Mouse (Mus musculus) CD8-positive naive resting alpha-beta T cell, adult 2 months (primary cell): ENCODE results near the gene Prr3.
"Not testable (repeated sequence)": the region's sequence is repeated elsewhere in the genome, so short reads cannot be mapped to it uniquely, and the experiment has no call there.

Experiments used
- DNase-seq, 2 experiments: peaks; one replicate each; pipeline ENCODE4 v3.0.0; 2022; ENCODE audit warnings: low read depth in 2 of 2, low spot score in 2 of 2

Prr3 gene

GRCm38 (mm10) chr17:35939941-35940340 lies 40.1 kb downstream of the Prr3 start:
- no peak for DNase-seq

DNA sequence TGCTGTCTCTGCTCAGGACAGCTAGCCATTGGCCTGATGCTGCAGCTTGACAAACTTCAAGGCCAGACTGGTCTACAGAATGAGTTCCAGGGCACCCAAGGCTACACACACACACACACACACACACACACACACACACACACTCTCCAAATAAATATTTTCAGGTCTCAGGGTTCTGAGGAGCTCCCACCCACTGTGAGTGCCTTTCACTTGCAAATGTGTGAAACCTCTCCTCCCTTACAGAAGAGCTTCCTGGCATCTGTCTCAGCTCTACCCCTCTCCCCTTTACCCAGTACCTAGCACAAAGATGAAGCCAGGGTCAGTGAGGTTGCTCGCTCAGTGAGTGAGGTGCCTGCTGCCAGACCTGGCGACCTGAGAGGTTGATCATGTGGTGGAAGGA lies 40.9 kb downstream of the Prr3 start:
- DNase-seq: no peak

DNA sequence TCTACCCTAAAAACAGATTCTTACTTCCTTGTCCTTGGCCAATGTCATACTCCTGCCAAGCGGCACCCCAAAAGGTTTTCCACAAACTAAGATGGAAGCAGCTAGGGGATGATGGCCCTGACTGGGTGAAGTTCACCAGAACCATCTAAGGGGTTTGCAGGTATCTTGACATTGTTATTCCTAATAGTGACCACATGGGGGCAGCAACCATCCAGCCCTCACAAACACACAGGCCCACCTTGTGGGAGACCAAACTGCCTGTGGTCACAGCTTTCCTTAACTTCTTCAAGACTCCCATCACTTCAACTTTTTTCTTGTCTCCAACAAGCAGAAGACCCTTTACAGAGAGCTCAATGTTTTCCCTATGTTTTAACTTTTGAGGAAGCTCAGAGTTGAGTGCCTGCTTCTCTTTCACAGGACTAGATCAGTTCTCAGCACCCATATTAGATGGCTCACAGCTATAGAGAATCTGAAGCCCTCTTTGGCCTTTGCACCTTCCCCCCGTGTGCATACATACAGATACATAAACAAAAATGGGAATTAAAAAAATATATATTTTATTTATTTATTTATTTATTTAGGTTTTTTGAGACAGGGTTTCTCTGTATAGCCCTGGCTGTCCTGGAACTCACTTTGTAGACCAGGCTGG lies 42.2 kb downstream of the Prr3 start:
- peak; percentile 33 to 51 for DNase-seq

- DNase-seq: not testable (repeated sequence)
Measured at GRCm38 (mm10) chr17:35935763-35936162, 44.3 kb downstream of the Prr3 start.

GRCm38 (mm10) chr17:35932608-35933007 lies 47.4 kb downstream of the Prr3 start:
- no peak for DNase-seq

- no peak for DNase-seq
Measured at GRCm38 (mm10) chr17:35930627-35931026, 49.4 kb downstream of the Prr3 start.

GRCm38 (mm10) chr17:35929534-35929933 lies 50.5 kb downstream of the Prr3 start:
- no peak for DNase-seq

GRCm38 (mm10) chr17:35927471-35927870 lies 52.6 kb downstream of the Prr3 start:
- DNase-seq: no peak

- DNase-seq: no peak
Measured at GRCm38 (mm10) chr17:35923281-35923680, 56.8 kb downstream of the Prr3 start.

DNA sequence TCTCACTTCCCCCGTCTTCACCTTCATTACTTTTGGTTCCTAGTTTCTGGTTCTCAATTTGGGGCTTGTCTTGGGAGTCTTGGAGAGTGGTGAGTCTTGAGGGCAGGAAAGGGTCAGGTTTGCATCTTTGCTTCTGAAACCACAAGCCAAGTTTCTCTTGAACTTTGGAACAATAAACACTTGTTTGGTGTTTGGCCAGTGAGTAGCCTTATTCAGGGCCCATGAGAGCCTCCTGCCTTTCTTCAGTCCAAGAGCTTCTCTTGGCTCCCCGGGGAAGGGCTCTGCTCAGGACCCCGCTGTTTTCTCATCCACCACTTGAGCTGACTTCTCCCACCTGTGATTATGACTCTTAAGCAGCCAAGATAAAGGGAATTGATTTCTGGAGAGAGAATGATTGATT lies 57.5 kb downstream of the Prr3 start:
- DNase-seq: no peak
